Mouse (Mus musculus): ENCODE measurements around the gene Ythdf1.

Ythdf1 gene

DNA sequence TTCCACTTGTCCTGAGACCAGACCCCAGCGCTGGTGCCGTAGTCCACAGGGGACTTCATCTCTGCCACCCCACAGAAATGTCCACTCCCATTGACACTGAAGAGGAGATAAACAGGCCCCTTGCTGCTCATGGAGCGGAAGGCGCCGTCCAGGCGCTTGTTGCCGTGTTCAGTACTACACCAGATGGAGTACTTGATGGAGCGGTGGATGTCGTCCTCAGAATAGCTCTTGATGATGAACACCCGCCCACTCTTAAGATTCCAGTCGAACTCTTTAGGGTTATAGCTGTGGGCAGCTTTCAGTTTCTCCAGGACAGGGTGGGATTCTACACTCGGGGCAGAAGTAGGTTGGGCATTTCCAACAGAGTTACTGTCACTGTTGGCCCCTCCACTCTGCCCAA is 9.8 kb downstream of the Ythdf1 start:
- DNase-seq (ENCODE audit: low read depth, low spot score): no peak

DNA sequence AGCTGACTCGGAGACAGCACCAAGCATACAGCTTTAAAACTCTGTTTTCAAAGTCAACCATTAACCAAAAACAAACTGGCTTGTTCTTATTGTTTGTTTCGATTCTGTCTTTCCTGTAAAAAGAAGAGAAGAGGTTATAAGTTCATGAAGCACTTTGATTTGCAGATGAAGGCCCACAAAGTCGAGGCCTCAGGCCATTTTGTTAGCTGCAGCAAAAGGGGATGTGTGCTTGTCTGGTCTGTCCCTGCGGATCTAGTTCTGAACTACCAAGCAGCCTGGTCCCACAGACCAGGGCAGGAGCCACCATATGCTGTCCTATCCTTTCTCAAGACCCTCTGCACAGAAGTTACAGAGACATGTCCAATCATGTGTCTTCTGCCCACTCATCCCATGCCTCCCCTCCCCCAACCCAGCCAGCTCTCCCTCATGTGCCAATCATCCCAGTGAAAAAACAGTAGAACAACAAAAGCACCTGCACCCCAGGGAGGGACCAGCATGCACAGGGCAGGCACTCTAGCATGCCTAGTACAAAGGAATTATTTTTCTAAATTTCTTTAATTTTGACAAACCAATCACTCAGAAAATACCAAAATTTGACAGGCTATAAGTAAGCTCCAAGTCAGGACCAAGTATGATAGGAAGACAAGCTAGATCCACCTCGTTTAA is 15.1 kb downstream of the Ythdf1 start:
- no peak for DNase-seq (ENCODE audit: low read depth, low spot score)

GRCm38 (mm10) chr2:180904435-180905208 is 16.1 kb downstream of the Ythdf1 start:
- no peak for DNase-seq (ENCODE audit: low read depth, low spot score)

- DNase-seq (ENCODE audit: low read depth, low spot score): no peak
Observed at GRCm38 (mm10) chr2:180902086-180902485, 18.7 kb downstream of the Ythdf1 start.

DNA sequence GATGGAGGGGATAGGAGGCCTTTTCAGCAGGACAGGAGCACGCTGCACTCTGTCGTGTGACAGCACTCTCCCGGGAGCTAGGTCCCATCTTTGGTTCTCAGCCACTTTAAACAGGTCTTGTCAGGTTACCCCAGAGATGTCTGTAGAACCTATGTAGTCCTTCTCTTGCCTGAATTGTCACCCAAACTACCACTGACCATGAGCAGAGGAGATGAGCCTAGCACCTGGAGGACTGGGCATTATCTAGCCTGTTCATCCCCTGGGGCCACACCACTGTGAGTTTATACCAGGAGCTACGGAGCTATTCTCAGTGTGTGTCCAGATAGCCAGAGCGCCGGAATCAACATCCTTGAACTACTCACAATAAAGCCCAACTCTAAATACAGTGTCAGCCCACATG is 22.9 kb downstream of the Ythdf1 start:
- no peak for DNase-seq (ENCODE audit: low read depth, low spot score)

DNA sequence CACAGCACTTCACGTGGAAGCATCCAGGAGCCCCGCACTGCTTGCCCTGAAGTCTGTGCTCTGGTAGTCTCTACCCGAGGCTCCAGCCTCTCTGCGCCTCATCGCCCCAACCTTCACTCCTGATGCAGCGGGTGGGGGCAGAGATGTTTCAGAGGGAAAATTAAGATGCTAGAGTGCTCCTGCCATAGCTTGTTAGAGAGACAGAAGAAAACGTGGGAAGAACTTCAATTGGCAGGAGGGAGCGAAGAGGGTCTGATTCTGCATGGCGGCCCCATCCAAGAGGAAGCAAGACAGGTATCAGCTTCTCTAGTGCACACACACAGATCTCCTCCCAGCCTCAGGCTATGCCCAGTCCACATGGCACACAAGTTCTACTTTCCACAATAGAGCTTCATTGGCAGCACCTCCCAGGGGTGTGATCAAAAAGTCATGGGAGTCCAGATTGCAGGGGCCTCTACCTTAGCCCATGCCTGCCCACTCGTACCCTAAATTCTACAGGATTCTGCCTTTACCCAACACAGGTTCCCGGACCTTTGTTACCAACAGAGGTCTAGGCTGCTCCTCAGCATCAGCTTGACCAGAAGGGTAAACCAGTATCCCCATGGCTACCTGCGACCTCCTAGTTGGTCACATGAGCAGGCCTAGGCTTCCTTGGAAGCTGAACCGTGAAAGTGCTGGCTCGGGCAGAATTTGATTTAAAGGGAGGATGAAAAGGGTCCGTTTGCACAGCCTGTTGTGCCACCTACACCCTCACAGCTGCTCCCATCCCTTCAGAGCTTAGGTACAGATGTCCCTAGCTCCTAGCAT is 23.7 kb downstream of the Ythdf1 start:
- DNase-seq (ENCODE audit: low read depth, low spot score): no peak

- no peak for DNase-seq (ENCODE audit: low read depth, low spot score)
Observed at GRCm38 (mm10) chr2:180895837-180896525, 24.8 kb downstream of the Ythdf1 start.

DNA sequence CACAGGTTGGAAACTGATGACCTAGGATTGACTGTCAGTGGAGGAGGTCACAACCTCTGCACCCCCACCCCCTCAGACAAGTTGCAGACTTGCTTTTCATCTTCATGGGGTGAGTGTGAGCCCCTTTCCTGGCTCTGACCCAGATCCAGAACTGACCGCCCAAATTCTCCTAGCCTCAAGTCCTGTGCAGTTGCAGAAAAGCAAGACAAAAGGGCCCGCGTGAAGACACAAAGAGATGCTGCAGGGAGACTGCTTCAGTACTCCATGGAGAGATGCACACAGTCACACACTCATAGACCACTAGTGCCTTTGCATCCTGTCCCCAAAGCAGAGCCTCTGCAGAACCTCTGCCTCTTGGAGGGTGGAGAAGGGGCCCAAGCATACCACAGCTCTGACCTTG is 25.4 kb downstream of the Ythdf1 start:
- DNase-seq (ENCODE audit: low read depth, low spot score): no peak

DNA sequence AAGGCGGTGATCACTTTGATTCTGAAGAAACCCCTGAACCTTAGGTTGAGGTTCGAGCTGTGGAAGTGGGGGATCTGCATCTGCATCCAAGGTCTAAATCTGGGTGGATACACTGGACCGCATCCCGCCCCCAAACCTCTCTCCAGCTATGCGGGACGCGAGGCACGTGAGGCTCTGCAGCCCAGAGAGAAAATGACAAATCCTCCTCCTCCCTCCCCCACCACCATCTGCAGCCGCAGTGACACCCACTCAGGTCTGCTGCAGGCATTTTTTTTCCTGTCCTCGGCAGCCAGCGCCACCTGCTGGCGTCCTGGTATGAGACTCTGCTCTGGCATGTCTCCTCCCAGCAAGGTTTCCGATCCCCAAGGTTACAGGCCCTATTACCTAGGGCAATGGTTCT is 26.0 kb downstream of the Ythdf1 start:
- peak; percentile 77 for DNase-seq (ENCODE audit: low read depth, low spot score)

- no peak for DNase-seq (ENCODE audit: low read depth, low spot score)
Observed at GRCm38 (mm10) chr2:180894029-180894623, 26.6 kb downstream of the Ythdf1 start.

DNA sequence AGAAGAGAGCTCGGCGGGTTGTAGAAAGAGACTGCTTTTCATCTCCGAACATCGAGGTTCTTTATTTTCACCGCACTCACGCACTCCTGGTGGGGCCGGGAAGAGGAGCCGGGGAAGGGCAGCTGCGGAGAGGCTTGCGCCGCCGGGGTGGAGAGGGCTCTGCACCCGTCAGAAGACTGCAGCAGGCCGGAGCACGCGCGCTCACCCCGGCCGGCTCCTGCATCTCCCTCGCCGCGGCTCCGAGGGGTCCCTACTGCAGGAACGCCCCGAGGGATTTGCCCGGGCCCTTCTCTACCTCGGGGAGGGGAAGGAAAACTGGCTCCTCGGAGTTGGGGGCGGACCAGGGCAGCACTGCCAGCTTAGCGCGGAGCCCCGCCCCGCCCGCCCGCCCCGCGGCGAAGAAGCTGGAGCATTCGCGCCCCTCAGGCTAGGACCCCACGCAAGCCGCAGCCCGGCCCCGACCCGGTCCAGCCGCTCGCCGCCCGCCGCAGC is 27.2 kb downstream of the Ythdf1 start:
- DNase-seq (ENCODE audit: low read depth, low spot score): no peak

- no peak for DNase-seq (ENCODE audit: low read depth, low spot score)
Observed at GRCm38 (mm10) chr2:180892841-180893521, 27.8 kb downstream of the Ythdf1 start.

DNA sequence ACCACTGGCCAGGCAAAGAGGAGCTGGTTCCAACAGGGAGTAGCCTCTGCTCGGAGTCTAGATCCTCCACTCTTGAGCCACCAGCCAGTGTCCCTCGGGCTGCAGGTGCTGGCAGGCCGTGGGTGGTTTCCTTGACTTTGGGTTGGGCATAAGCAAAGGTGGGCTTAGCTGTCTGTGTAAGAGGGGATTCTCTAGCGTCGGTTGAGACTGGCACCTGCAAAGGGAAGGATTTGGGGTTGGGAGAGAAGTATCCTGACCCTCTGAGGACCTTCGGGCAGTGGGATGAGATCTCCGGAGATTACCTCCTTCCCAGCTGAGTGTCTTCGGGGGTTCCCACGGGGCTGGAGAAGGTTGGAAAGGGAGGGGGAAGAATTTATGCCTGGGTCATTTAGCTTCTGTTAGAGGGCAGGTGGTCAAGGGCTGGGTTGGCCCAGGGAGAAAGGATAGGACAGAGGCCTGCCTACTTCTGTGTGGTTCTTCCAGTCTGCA is 28.9 kb downstream of the Ythdf1 start:
- DNase-seq (ENCODE audit: low read depth, low spot score): no peak

- no peak for DNase-seq (ENCODE audit: low read depth, low spot score)
Observed at GRCm38 (mm10) chr2:180891075-180891834, 29.5 kb downstream of the Ythdf1 start.

DNA sequence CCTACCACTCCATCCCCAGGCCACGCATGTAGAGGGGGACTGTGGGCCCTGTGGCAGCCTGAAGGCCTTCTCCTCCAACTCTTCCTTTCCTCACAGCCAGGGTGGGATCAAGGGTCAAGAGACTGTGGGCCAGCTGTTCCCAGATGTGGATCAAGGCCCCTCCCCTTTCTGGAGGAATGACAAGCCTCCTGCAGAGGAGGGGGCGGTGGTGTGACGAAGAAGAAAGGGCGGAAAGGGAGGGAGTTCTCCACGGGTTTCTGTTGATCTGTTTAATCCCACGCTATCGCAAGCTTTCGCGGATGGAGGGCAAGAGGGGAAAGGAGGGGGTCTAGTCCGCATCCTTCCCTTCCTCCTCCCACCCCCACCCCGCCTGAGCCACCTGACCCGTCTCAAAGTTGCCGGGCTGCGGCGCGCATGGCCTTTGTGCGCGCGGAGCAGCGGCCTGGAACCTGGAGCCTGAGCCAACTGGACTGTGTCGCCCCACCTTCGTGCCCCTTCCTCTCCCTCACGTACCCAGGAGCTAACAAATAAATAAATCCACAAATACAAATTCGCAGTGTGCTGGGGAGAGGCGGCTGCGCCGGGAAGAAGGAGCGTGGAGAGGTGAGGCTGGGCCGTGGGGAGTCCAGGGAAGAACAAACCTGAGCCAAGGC is 30.2 kb downstream of the Ythdf1 start:
- DNase-seq (ENCODE audit: low read depth, low spot score): no peak

DNA sequence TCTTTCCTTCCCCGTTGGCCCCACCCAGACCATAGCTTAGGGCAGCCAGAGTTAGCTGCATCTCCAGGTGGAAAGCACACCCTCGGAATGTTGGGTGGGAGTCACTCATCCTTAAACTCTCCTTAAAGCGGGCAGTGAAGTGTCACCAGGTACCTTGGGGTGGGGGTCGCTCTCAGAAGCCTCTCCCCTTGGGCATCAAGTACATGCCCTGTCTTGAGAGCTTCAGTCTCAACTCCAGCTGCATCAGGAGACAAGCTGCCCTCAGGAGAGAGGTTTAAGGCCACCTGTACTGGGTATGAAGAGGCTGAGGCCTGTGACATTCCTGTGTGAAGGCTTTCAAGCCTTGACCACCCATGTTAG is 30.8 kb downstream of the Ythdf1 start:
- DNase-seq (ENCODE audit: low read depth, low spot score): no peak

DNA sequence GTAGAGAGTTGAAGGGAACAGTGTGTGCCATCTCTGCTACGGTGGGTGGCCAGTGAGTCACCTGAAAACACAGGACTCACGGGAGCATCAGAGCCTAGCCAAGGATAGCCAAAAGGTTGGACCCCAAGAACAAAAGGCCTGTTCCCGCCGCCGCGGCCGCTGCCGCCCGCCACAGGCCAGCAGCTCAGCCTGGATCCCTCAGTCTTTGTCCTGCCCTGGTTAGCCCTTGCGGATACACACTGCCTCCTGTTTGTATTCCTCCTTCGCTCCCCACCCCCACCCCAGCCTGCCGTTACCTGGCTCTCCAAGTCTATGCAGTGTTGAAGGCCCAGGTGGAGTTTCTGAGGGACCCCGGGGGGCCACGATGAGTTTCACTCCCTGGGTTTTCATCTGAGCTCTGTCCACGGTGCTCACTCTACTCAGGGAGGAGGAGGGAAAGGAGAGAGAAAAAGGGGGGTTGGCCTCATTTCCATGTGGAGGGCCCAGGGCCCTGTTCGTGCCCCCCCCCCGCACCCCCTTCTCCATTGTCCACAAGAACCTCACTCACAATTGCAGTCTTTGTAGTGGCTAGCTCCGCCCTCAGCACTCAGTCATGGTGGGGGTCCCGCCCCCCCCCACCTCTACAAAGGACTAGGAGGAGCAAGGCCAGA is 31.4 kb downstream of the Ythdf1 start:
- no peak for DNase-seq (ENCODE audit: low read depth, low spot score)

DNA sequence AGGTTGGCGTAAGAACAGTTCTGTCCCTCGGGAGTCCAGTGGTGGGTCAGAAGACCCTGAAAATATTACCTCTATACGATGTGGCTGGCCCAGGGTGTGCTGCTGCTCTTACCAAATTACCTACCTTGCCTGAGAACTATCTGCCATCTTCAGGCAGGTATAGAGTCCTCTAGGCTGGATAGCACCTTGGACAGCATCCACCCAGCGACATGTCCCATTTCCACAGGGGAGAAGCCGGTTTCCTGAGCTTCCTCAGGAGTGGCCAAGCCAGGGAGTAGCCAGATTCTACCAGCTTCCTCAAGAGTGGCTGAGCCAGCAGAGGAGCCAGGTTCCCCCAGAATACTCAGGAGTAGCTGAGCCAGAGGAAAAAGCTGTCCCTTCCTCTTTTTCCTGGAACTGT is 35.5 kb downstream of the Ythdf1 start:
- no peak for DNase-seq (ENCODE audit: low read depth, low spot score)

DNA sequence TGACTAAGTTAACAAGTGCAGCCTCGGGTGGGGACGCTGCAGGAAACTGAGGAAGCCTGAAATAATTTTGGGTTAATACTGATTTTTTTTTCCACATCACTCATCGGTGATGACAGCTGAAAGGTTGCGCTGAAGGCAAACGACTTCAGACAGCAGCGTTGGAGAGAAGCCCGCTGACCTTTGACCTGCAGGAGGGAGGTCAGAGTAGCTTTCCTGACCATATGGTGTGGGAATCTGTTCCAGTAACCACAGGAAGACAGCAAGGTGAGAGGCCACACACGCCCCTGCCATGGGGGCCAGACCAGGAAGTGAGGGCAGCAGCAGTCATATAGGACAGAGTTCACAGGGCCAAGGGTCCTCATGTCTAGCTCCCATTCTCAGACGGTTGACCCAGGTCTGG is 39.5 kb downstream of the Ythdf1 start:
- DNase-seq (ENCODE audit: low read depth, low spot score): no peak
